Mouse (Mus musculus) adrenal gland, adult 8-10 months (tissue): ENCODE results near the gene Atp6v0a4. TPM values are rescaled to one million over a fixed set of nuclear protein-coding genes. Genes with fewer than 3 reads are reported as not detected.

Source experiments
- DNase-seq: peaks from one replicate; pipeline ENCODE4 v3.0.0; 2022
- total RNA-seq, 4 experiments: library from RNA; stranded (reverse); gene quantifications; 2 replicates each; pipeline ENCODE4 v1.2.4; 2022

The Atp6v0a4 gene
- 1 to 10 TPM in 3 of 4 experiments, under 1 TPM in 1; 0.80 to 3.0 (median 2.3) TPM for total RNA-seq

- no peak for DNase-seq
Measured at GRCm38 (mm10) chr6:38124207-38124835, at the start of gene Atp6v0a4. TSS of gene Atp6v0a4 (minus strand) at chr6:38124586.

- DNase-seq: no peak
Measured at GRCm38 (mm10) chr6:38165385-38165784, 41.0 kb upstream of the Atp6v0a4 start.

DNA sequence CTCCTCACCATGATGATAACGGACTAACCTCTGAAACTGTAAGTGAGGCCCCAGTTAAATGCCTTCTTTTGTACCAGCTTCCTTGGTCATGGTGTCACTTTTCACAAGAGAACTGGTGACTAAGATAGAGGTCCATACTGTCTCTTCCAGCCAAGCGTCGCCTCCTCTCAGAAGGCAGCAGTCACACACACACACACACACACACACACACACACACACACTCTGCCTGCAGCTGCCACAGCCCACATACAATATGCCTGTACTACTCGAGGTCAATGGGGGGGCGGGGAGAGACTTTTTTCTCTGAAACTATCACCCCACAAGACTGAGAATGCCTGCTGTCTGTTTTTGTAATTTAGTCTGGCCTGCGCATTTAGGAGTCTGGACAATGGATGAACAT is 40.3 kb upstream of the Atp6v0a4 start:
- no peak for DNase-seq

DNA sequence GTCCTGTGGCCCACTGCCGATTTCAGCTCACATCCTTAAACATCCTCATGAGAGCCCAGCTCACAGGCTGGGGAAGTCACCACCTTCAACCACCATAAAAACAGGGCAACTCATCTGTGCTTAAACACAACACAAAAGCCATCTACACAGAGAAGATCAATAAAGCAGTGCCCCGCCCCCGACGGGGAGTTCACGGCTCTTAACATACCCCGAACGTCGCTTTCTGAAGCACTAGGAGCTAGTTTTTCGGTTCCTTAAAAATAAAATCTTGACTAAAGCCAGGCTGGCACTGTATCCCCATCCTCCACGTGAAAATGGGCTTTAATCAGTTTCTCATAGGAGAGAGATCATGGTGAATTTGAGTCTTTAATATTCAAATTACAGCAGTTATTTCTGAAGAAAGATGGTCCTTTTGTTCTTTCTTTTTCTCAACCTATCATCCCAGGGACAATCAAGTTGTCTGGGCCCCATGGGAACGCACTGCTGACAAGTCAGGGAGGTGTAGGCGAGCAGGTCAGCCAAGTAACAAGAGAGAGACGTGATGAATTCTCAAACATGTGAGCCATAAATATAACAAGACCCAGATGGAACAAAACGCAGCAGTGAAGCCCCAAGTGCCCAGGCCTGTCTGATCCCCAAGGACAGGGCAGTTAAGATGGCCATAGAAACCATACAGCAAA is 38.6 kb upstream of the Atp6v0a4 start:
- DNase-seq: no peak

- DNase-seq: no peak
Measured at GRCm38 (mm10) chr6:38160556-38160955, 36.2 kb upstream of the Atp6v0a4 start.

GRCm38 (mm10) chr6:38160102-38160501 is 35.7 kb upstream of the Atp6v0a4 start:
- peak; percentile 60 for DNase-seq

DNA sequence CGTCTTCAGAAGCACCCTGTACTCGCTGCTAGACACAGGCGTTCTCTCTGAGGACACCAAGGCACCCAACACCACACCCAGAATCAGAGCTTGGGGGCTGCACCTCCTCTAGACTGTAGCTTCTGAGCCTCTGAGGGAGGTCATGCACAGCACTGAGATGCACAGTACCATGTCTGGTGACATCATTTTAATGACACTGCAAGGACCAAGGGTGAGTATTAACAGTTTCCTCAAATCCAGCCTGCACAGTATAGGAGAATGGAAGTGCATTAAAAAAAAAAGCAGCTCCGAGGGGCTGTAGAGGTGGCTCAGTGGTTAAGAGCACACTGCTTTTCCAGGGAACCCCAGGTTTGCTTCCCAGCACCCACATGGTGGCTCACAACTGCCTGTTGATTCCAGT is 35.2 kb upstream of the Atp6v0a4 start:
- DNase-seq: no peak

DNA sequence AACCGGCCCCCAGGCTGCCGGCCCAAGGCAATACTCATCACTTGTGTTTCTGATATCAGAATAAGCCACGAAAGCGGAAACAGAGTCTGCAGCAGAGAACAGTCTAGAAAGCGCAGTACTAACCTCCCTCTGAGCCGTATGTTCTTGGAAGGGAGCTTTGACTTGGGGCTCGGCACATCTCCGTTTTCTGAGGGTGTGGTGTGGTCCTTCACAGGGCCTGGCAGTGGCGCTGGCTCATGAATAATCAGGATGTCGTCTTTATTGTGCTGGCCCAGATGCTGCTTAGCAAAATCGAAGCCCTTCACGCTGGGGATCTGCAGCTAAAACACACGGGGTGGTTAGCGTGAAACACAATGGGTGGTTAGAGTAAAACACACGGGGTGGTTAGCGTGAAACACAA is 33.5 kb upstream of the Atp6v0a4 start:
- no peak for DNase-seq

- DNase-seq: no peak
Measured at GRCm38 (mm10) chr6:38156204-38156603, 31.8 kb upstream of the Atp6v0a4 start.

GRCm38 (mm10) chr6:38152305-38152704 is 27.9 kb upstream of the Atp6v0a4 start:
- no peak for DNase-seq

DNA sequence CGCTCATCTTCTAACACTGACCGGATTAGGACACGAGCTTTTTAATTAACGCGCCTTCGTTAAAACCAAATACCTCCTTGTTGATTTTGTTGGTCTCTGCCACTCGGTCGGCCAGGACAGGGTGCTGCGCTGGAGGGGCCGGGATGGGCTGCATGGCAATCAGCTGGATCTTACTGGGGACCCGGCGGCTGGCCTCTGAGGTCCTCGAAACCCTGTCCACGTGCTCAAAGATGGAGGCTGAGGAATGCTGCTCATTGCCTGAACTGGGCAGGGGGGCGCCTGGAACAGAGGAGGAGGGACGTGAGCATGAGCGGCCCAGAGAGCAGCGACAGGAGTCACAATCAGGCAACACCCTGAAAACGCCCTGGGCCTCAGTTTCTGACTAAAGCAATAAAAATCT is 25.1 kb upstream of the Atp6v0a4 start:
- no peak for DNase-seq

GRCm38 (mm10) chr6:38148626-38149025 is 24.2 kb upstream of the Atp6v0a4 start:
- no peak for DNase-seq

- DNase-seq: no peak
Measured at GRCm38 (mm10) chr6:38147301-38147700, 22.9 kb upstream of the Atp6v0a4 start.

DNA sequence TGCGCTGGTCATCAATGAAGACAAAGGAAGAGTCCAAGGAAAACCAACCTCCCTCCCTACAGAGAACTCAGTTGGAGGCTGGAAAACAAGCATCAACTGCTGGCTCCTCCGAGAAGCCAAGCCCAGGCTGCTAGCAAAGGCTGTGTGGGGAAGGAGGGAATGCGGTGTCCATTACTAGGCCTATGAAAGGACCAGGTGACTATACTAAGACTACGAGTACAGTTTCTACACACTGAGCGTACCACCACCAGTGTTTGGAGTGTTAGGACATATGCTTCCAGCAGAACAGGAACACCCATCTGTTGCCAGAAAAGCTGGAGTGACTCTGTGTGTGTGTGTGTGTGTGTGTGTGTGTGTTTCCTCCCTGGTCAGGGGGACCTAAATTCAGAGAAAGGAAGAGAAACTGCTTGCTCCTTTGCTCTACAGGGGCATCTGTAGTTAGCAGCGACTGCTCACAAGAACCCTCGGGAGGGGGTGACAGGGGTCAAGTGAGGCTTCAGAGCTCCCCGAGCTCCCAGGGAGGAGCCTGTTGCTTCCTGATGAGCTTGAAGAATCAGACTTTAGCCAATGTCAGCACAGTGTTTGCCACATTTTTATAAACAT is 21.2 kb upstream of the Atp6v0a4 start:
- no peak for DNase-seq

DNA sequence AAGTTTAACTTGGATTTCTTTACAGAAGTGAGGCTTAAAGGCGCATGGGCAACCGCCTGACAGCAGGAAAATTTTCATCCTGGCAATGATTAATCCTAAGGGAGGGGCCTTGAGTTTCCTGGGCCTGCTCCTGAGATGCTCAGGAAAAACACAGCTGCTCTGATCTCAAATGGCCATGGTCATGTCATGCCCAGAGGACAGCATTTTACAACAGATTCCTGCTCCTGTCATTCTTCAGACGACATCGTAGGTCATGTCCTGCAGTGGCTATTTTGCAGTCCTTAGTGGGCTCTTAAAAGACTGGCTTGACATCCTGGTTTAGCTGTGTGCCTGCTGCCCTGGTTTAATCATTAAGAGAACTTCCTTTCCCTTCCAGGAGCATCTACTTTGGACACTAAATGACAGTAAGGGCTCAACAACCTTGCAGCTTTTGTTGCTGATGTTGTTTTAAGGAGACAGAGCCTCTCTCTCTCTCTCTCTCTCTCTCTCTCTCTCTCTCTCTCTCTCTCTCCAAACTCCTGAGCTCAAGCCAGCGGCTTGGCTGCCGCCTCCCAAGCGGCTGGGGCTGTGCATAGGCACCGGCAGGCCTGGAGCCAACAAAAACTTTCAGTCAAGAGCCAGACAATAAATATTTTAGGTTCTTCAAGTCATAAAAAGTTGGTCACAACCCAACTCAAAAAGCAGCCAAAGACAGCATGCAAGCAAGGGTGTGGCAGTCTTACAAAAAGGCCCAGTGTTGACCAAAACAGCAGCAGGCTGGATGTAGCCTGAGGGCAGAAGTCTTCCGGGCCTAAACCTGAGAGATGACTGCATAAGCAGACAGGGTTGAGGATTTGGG is 20.0 kb upstream of the Atp6v0a4 start:
- DNase-seq: peak; percentile 47

DNA sequence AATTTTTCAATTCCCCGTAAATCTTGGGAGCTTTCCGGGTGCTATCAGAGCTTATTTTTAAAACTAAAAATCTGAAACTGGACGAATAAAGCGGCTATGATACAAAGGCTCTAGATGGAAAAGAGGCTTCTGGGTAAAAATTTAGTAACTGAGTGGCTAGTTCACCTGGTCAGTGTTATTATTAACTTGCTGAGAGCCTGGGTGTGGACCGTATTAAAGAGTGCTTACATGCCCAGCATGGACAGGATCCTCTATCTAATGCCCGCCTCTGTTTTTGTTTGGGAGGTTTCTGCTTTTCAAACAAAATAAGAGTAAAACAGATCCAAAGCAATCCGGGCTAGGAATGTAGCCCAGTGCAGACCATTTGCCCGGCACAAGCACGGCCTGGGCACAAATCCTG is 16.0 kb upstream of the Atp6v0a4 start:
- DNase-seq: no peak

GRCm38 (mm10) chr6:38139086-38139485 is 14.7 kb upstream of the Atp6v0a4 start:
- no peak for DNase-seq

- peak; percentile 21 for DNase-seq
Measured at GRCm38 (mm10) chr6:38134806-38135559, 10.6 kb upstream of the Atp6v0a4 start.

- peak; percentile 53 for DNase-seq
Measured at GRCm38 (mm10) chr6:38131801-38132231, 7.4 kb upstream of the Atp6v0a4 start.

DNA sequence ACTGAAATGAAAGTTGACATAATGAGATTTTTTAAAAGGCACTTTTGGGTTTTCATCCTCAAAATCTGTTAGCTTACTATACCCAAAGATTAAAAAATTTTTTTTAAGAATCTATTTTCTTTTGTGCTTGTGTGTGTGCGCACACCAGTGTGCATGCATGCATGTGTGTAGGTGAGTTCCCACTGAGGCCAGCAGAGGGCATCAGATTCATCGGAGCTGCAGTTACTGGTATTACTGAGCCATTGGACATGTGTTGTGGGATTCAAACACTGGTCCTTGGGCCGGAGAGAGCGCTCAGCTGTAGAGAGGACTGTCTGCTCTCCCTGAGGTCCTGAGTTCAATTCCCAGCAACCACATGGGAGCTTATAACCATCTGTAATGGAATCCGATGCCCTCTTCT is 5.5 kb upstream of the Atp6v0a4 start:
- no peak for DNase-seq

- DNase-seq: no peak
Measured at GRCm38 (mm10) chr6:38128115-38128514, 3.7 kb upstream of the Atp6v0a4 start.

GRCm38 (mm10) chr6:38125462-38125861 is 1.1 kb upstream of the Atp6v0a4 start:
- DNase-seq: no peak
